Mouse (Mus musculus): ENCODE measurements at regions not wholly inside any gene's neighbourhood (a gene's known extent, or its start where the extent isn't known, plus 50 kb on each side); places are given as distances from the start of the nearest gene placed in this dataset.

GRCm38 (mm10) chr4:55824047-55824760 is 291.9 kb upstream of the Klf4 start:
- no peak for DNase-seq (ENCODE audit: low read depth, low spot score)

- DNase-seq (ENCODE audit: low read depth, low spot score): no peak
These were observed 291.3 kb upstream of the Klf4 start for GRCm38 (mm10) chr4:55823583-55823982.

- DNase-seq (ENCODE audit: low read depth, low spot score): no peak
These were observed 285.0 kb upstream of the Klf4 start for GRCm38 (mm10) chr4:55817035-55817818.

GRCm38 (mm10) chr4:55815832-55816231 is 283.6 kb upstream of the Klf4 start:
- DNase-seq (ENCODE audit: low read depth, low spot score): no peak

GRCm38 (mm10) chr4:55812846-55813245 is 280.6 kb upstream of the Klf4 start:
- DNase-seq (ENCODE audit: low read depth, low spot score): no peak

GRCm38 (mm10) chr4:55811656-55812055 is 279.4 kb upstream of the Klf4 start:
- DNase-seq (ENCODE audit: low read depth, low spot score): no peak

GRCm38 (mm10) chr4:55808501-55808900 is 276.2 kb upstream of the Klf4 start:
- no peak for DNase-seq (ENCODE audit: low read depth, low spot score)

GRCm38 (mm10) chr4:55806799-55807198 is 274.5 kb upstream of the Klf4 start:
- DNase-seq (ENCODE audit: low read depth, low spot score): no peak

- no peak for DNase-seq (ENCODE audit: low read depth, low spot score)
These were observed 273.2 kb upstream of the Klf4 start for GRCm38 (mm10) chr4:55805255-55806051.

GRCm38 (mm10) chr4:55802101-55802500 is 269.8 kb upstream of the Klf4 start:
- no peak for DNase-seq (ENCODE audit: low read depth, low spot score)

- DNase-seq (ENCODE audit: low read depth, low spot score): no peak
These were observed 265.8 kb upstream of the Klf4 start for GRCm38 (mm10) chr4:55798099-55798498.

GRCm38 (mm10) chr4:55781329-55781847 is 249.1 kb upstream of the Klf4 start:
- DNase-seq (ENCODE audit: low read depth, low spot score): no peak

GRCm38 (mm10) chr4:55779581-55779980 is 247.3 kb upstream of the Klf4 start:
- DNase-seq (ENCODE audit: low read depth, low spot score): no peak

GRCm38 (mm10) chr4:55775858-55776257 is 243.6 kb upstream of the Klf4 start:
- DNase-seq (ENCODE audit: low read depth, low spot score): no peak

GRCm38 (mm10) chr4:55774571-55774970 is 242.3 kb upstream of the Klf4 start:
- DNase-seq (ENCODE audit: low read depth, low spot score): no peak

GRCm38 (mm10) chr4:55769656-55770055 is 237.4 kb upstream of the Klf4 start:
- no peak for DNase-seq (ENCODE audit: low read depth, low spot score)

GRCm38 (mm10) chr4:55768325-55768724 is 236.1 kb upstream of the Klf4 start:
- DNase-seq (ENCODE audit: low read depth, low spot score): no peak

- no peak for DNase-seq (ENCODE audit: low read depth, low spot score)
These were observed 234.9 kb upstream of the Klf4 start for GRCm38 (mm10) chr4:55767133-55767532.

- no peak for DNase-seq (ENCODE audit: low read depth, low spot score)
These were observed 233.5 kb upstream of the Klf4 start for GRCm38 (mm10) chr4:55765780-55766179.

GRCm38 (mm10) chr4:55763112-55763511 is 230.8 kb upstream of the Klf4 start:
- no peak for DNase-seq (ENCODE audit: low read depth, low spot score)

GRCm38 (mm10) chr4:55762389-55762788 is 230.1 kb upstream of the Klf4 start:
- DNase-seq (ENCODE audit: low read depth, low spot score): no peak
